Mouse (Mus musculus): ENCODE measurements at regions not wholly inside any gene's neighbourhood (a gene's known extent, or its start where the extent isn't known, plus 50 kb on each side); places are given as distances from the start of the nearest gene placed in this dataset.
A peak's percentile ranks its signal among the peaks of the same experiment; 100 is the strongest.
"Not testable (repeated sequence)": the region's sequence is repeated elsewhere in the genome, so short reads cannot be mapped to it uniquely, and the experiment has no call there.

DNA sequence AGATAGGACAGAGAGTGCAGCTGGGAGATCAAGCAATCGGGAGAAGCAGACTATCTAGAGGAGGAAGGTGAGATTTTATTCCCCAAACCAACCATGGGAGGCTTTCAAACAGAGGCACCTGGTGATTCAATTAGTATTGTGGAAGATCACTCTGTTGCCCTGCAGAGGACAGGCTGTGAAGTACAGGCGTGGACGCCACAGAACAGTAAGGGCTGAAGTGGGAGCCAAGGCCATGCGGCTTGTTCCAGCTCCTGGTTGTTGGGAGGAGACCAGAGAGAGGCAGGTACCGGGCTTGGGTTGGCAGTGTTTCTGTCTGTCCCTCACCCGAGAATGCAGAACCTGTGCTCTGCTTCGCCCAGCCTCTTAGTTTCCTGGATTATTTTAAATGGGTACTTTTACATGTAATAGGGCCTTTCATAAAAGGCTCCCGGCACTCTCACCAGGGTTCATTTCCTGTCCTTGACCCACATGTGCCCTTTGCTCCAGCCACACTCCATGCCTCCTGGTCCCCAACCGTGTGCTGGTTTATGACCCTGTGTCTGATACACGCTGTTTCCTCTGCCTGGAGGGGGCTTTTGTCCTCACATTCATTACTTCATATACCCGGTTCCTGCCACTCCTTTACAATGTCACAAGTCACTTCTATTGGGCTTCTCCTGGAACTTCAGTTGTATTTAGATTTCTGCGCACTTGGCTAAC, 58.3 kb downstream of the Vcpkmt start:
- 26% methylated on average over 12 of the region's 12 CpGs for WGBS

GRCm38 (mm10) chr12:69519869-69520268, 63.0 kb downstream of the Vcpkmt start:
- 88% methylated on average over 2 of the region's 2 CpGs for WGBS
- Histone ChIP-seq H3K9me3 (no peaks in the 10 kb centered on the region), H3K36me3 (no peaks in the 10 kb centered on the region), H3K9ac (replicated peaks) (no peak overlapping the region), H3K27ac (no peak overlapping the region), H3K4me1 (replicated peaks) (peaks cover 10% of the 10 kb centered on the region), H3K27me3 (no peaks in the 10 kb centered on the region), H3K4me3 (replicated peaks) (no peak overlapping the region), H3K4me2 (no peak overlapping the region)
- no peak for ATAC-seq (ENCODE audit: insufficient number of reproducible peaks, insufficient read depth, low FRiP score, low TSS enrichment, low read depth)

More for the DNA sequence above, 58.3 kb downstream of the Vcpkmt start:
- peak overlapping the region; percentile 41; the same call in 1 of the 2 replicates for H3K27ac ChIP-seq
- no peak overlapping the region for H3K9ac ChIP-seq (replicated peaks)
- no peaks in the 10 kb centered on the region for H3K36me3 ChIP-seq
- no peak overlapping the region for H3K4me3 ChIP-seq (replicated peaks)
- ATAC-seq (ENCODE audit: insufficient number of reproducible peaks, insufficient read depth, low FRiP score, low TSS enrichment, low read depth), result peak; percentile 31; the same call in 1 of the 2 replicates
- peaks cover 16% of the 10 kb centered on the region for H3K4me1 ChIP-seq (replicated peaks)
- no peaks in the 10 kb centered on the region for H3K27me3 ChIP-seq
- no peak overlapping the region for H3K4me2 ChIP-seq
- no peaks in the 10 kb centered on the region for H3K9me3 ChIP-seq

- H3K36me3 ChIP-seq, result no peaks in the 10 kb centered on the region
- H3K27me3 ChIP-seq, result no peaks in the 10 kb centered on the region
- no peak overlapping the region for H3K4me2 ChIP-seq
- ATAC-seq (ENCODE audit: insufficient number of reproducible peaks, insufficient read depth, low FRiP score, low TSS enrichment, low read depth), result no peak
- H3K9me3 ChIP-seq, result no peaks in the 10 kb centered on the region
- H3K4me1 ChIP-seq (replicated peaks), result peaks cover 2% of the 10 kb centered on the region
- 0 out of 2 replicates have a peak overlapping the region, but pooled peaks have one; percentile 25 for H3K27ac ChIP-seq
- WGBS, result 75% methylated on average over 2 of the region's 2 CpGs
- H3K9ac ChIP-seq (replicated peaks), result no peak overlapping the region
- H3K4me3 ChIP-seq (replicated peaks), result no peak overlapping the region
Observed at GRCm38 (mm10) chr12:69519028-69519427, 63.8 kb downstream of the Vcpkmt start.

DNA sequence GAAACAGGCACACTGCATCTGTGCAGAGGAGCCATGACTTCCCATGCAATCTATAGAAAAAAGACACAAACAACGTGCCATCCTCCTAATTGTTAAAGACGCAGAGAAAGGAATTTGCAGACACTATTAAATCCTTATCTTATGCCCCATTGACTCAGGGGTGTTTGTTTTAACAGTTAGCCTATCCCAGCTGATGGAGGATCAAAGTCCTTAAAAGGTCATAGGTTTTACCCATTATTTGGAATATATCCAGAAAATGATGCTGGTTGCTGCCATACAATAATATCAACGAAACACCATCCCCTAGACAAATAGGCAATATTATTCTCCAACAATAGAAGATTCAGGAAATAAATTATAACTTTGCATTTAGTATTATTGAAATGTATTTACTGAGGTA, 65.2 kb downstream of the Vcpkmt start:
- Histone ChIP-seq H3K27me3 (no peaks in the 10 kb centered on the region), H3K9me3 (no peaks in the 10 kb centered on the region), H3K4me1 (replicated peaks) (no peaks in the 10 kb centered on the region; the same call in 1 of the 2 replicates), H3K9ac (replicated peaks) (no peak overlapping the region), H3K4me2 (no peak overlapping the region), H3K36me3 (no peaks in the 10 kb centered on the region), H3K4me3 (replicated peaks) (no peak overlapping the region), H3K27ac (no peak overlapping the region)
- WGBS, result 72% methylated on average over 3 of the region's 3 CpGs
- ATAC-seq (ENCODE audit: insufficient number of reproducible peaks, insufficient read depth, low FRiP score, low TSS enrichment, low read depth), result no peak

DNA sequence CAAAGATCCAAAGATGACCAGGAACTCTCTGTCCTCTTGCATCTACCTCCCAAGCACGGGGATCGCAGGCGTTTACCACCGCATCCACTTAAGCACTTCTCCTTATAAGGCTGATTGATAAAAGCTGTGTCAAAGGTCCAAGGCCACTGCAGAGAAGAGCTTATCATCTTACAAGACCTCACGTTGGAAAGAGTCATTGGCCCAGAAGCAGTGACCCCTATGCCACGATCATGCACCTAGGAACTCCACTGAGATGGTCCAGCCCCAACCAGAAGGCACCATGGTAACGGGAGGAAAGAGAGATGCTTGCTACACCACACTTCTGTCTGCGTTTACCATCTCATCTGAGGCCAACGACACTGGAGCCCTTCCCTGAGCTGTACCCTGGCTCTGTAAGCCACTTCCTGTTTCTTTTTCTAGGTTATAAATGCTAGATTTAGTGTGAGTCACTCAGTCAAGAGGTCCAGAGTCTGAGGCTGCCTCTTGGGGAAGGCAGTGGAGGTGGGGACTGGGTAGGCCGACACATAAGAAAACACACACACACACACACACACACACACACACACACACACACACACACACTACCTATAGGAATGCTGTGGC, 66.4 kb downstream of the Vcpkmt start:
- Histone ChIP-seq H3K27me3 (no peaks in the 10 kb centered on the region), H3K27ac (no peak overlapping the region), H3K9ac (replicated peaks) (no peak overlapping the region), H3K4me1 (replicated peaks) (no peaks in the 10 kb centered on the region; the same call in 1 of the 2 replicates), H3K9me3 (no peaks in the 10 kb centered on the region), H3K4me2 (no peak overlapping the region), H3K4me3 (replicated peaks) (no peak overlapping the region), H3K36me3 (no peaks in the 10 kb centered on the region)
- ATAC-seq (ENCODE audit: insufficient number of reproducible peaks, insufficient read depth, low FRiP score, low TSS enrichment, low read depth), result no peak
- WGBS, result 77% methylated on average over 10 of the region's 10 CpGs

DNA sequence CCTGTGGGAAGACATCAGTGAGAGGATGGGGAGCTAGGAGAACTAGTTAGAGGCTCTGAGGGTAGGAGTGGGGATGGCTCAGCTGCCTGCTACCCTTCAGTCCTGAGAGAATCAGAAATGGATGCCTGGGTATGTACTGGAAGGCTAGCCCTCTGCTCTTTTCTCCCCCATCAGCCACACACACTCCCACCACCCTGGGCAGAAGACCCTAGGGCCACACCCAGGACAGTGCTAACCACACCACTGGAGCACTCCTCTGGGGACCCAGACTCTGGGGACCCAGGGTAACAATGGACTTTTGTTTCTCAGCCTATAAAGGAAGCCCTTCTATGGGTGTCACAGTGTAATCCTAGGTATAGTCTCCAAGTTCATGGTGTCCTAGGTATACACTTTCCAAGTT, 67.0 kb downstream of the Vcpkmt start:
- Histone ChIP-seq H3K4me3 (replicated peaks) (no peak overlapping the region), H3K9me3 (no peaks in the 10 kb centered on the region), H3K4me1 (replicated peaks) (no peaks in the 10 kb centered on the region; the same call in 1 of the 2 replicates), H3K27me3 (no peaks in the 10 kb centered on the region), H3K27ac (no peak overlapping the region), H3K36me3 (no peaks in the 10 kb centered on the region), H3K4me2 (no peak overlapping the region), H3K9ac (replicated peaks) (no peak overlapping the region)
- ATAC-seq (ENCODE audit: insufficient number of reproducible peaks, insufficient read depth, low FRiP score, low TSS enrichment, low read depth), result peak; percentile 73; the same call in 1 of the 2 replicates

GRCm38 (mm10) chr12:69515117-69515516, 67.7 kb downstream of the Vcpkmt start:
- WGBS, result 64% methylated on average over 9 of the region's 9 CpGs
- ATAC-seq (ENCODE audit: insufficient number of reproducible peaks, insufficient read depth, low FRiP score, low TSS enrichment, low read depth), result no peak

DNA sequence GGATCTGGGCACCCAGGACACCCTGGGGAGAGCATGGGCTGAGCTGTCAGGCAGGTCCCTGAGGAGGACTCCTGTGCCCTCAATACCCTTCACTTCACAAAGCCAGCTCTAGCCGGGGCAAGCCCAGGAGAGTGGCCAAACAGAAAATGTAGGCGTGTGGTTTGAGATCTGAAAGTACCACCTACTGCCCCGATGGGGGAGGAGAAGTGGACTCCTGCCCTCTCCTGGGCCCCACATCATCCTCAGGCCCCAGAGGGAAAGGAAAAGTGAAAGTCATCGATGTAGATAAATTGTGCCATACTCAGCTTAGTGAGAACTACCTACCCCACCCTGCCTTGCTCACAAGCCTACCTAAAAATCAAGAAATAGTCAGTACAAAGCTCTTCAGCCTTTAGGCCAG, 69.7 kb downstream of the Vcpkmt start:
- Histone ChIP-seq H3K4me2 (no peak overlapping the region), H3K9ac (replicated peaks) (no peak overlapping the region), H3K9me3 (no peaks in the 10 kb centered on the region), H3K4me3 (replicated peaks) (no peak overlapping the region), H3K27me3 (peaks cover 4% of the 10 kb centered on the region; the same call in 1 of the 2 replicates), H3K36me3 (no peaks in the 10 kb centered on the region), H3K27ac (no peak overlapping the region), H3K4me1 (replicated peaks) (no peaks in the 10 kb centered on the region; the same call in 1 of the 2 replicates)
- ATAC-seq (ENCODE audit: insufficient number of reproducible peaks, insufficient read depth, low FRiP score, low TSS enrichment, low read depth), result no peak
- 56% methylated on average over 4 of the region's 4 CpGs for WGBS

More at GRCm38 (mm10) chr12:69515117-69515516, 67.7 kb downstream of the Vcpkmt start:
- H3K4me1 ChIP-seq (replicated peaks), result no peaks in the 10 kb centered on the region; the same call in 1 of the 2 replicates
- no peaks in the 10 kb centered on the region for H3K9me3 ChIP-seq
- no peak overlapping the region for H3K4me3 ChIP-seq (replicated peaks)
- no peaks in the 10 kb centered on the region for H3K36me3 ChIP-seq
- H3K27ac ChIP-seq, result no peak overlapping the region
- H3K9ac ChIP-seq (replicated peaks), result no peak overlapping the region
- no peak overlapping the region for H3K4me2 ChIP-seq
- no peaks in the 10 kb centered on the region for H3K27me3 ChIP-seq

DNA sequence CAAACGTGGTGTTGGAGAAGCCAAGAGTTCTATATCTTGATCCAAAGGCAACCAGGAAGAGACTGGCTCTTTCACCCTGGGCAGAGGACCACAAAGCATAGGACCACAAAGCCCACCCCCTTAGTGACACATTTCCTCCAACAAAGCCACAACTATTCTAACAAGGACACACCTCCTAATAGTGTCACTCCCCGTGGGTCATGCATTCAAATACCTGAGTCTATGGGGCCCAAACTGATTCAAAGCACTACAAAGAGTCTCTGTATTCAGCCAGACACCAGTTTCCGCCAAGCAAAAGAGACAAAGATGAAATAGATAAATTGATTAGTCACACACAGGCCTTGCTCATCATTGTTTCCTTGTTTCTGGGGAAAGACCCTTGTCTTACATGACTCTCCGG, 72.1 kb downstream of the Vcpkmt start:
- no peak for ATAC-seq (ENCODE audit: insufficient number of reproducible peaks, insufficient read depth, low FRiP score, low TSS enrichment, low read depth)
- Histone ChIP-seq H3K27me3 (peaks cover 4% of the 10 kb centered on the region; the same call in 1 of the 2 replicates), H3K36me3 (no peaks in the 10 kb centered on the region), H3K27ac (no peak overlapping the region), H3K9me3 (no peaks in the 10 kb centered on the region), H3K4me2 (no peak overlapping the region), H3K4me3 (replicated peaks) (no peak overlapping the region), H3K9ac (replicated peaks) (no peak overlapping the region), H3K4me1 (replicated peaks) (no peaks in the 10 kb centered on the region; the same call in 1 of the 2 replicates)
- 82% methylated on average over 4 of the region's 4 CpGs for WGBS

DNA sequence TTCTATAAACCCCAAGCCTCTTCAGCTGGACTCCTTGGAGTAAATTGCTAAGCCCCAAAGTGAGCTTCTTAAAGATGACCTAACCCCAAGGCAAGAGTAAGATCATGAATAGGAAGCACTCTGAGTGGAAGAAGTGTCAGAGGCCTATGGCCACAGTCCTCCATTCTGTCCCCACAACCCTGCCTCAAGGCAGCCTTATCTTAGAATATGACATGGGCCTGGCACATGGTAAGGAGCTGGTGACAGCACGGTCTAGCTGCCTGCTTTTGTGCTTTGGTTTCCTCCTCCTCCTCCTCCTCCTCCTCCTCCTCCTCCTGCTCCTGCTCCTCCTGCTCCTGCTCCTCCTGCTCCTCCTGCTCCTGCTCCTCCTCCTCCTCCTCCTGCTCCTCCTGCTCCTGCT, 73.6 kb downstream of the Vcpkmt start:
- H3K4me2 ChIP-seq; ATAC-seq (ENCODE audit: insufficient number of reproducible peaks, insufficient read depth, low FRiP score, low TSS enrichment, low read depth); H3K36me3 ChIP-seq; H3K27me3 ChIP-seq; H3K4me3 ChIP-seq (replicated peaks); H3K9ac ChIP-seq (replicated peaks); H3K9me3 ChIP-seq; H3K4me1 ChIP-seq (replicated peaks): not testable (repeated sequence)
- 0 out of 2 replicates have a peak overlapping the region, but pooled peaks have one; percentile 7 for H3K27ac ChIP-seq
- WGBS, result 83% methylated on average over 1 of the region's 1 CpGs

- peaks cover 3% of the 10 kb centered on the region for H3K4me1 ChIP-seq (replicated peaks)
- no peak overlapping the region for H3K4me2 ChIP-seq
- H3K36me3 ChIP-seq, result no peaks in the 10 kb centered on the region
- H3K9me3 ChIP-seq, result no peaks in the 10 kb centered on the region
- ATAC-seq (ENCODE audit: insufficient number of reproducible peaks, insufficient read depth, low FRiP score, low TSS enrichment, low read depth), result no peak
- 87% methylated on average over 6 of the region's 6 CpGs for WGBS
- H3K27ac ChIP-seq, result no peak overlapping the region
- peaks cover 4% of the 10 kb centered on the region; the same call in 1 of the 2 replicates for H3K27me3 ChIP-seq
- no peak overlapping the region for H3K9ac ChIP-seq (replicated peaks)
- H3K4me3 ChIP-seq (replicated peaks), result no peak overlapping the region
Observed at GRCm38 (mm10) chr12:69507906-69508305, 74.9 kb downstream of the Vcpkmt start.

Measured in limb, embryonic 12.5 days (tissue).